Mouse (Mus musculus): ENCODE data around the gene Fam131a.

- TF ChIP-seq EP300 (IDR thresholded peaks at IDR 0.05; ENCODE audit: insufficient read depth, low read depth, low read length) (no peak), CTCF (IDR thresholded peaks at IDR 0.05) (no peak), POLR2A (IDR thresholded peaks at IDR 0.05; ENCODE audit: insufficient read depth, low read depth, low read length) (no peak)
Observed at GRCm38 (mm10) chr16:20676702-20677101, 16.3 kb upstream of the Fam131a start.
